Mouse (Mus musculus): ENCODE data around the gene Tmem233. TPM values are rescaled to one million over a fixed set of nuclear protein-coding genes. Genes with fewer than 3 reads are reported as not detected.

Tmem233 gene
- polyA plus RNA-seq (2012; rRNA removed), result not detected in 2 replicates

GRCm38 (mm10) chr5:116083081-116083480, at the start of gene Tmem233:
Tmem233 (minus strand) TSS chr5:116083244.

GRCm38 (mm10) chr5:116024327-116024739, 58.7 kb downstream of the Tmem233 start, which contains the start of gene Prkab1:
Prkab1 (minus strand) TSS chr5:116024508.

Other genes starting within 250 kb of the Tmem233 start
- 18.4 and 22.5 TPM in 2 replicates for gene Cit, start 238.0 kb downstream of the Tmem233 start, polyA plus RNA-seq (2012; rRNA removed)
- gene Prkab1, start 58.7 kb downstream of the Tmem233 start, polyA plus RNA-seq (2012; rRNA removed), result 62.7 and 69.1 TPM in 2 replicates
- 0.01 and 0.05 TPM in 2 replicates for gene Ccdc60, start 205.7 kb upstream of the Tmem233 start, polyA plus RNA-seq (2012; rRNA removed)

Measured in liver, embryonic 14 days (tissue).